Mouse (Mus musculus): ENCODE measurements around the gene Zfp91. TPM values are rescaled to one million over a fixed set of nuclear protein-coding genes. Genes with fewer than 3 reads are reported as not detected.

The Zfp91 gene
- total RNA-seq, 2 experiments from 2014 or later: 66.6 to 105 TPM

- ATAC-seq (replicated peaks; ENCODE audit: low FRiP score, low TSS enrichment, poor library complexity, severe bottlenecking): no peak
Observed at GRCm38 (mm10) chr19:12719189-12719588, 76.7 kb downstream of the Zfp91 start.

Other genes starting within 250 kb of the Zfp91 start
- not detected in 2 replicates for gene Gm4952, start 196.2 kb downstream of the Zfp91 start, total RNA-seq (2014; fragmentation: Nextera tagmentation)
- not detected in 2 replicates for gene Gm4952, start 196.2 kb downstream of the Zfp91 start, total RNA-seq (2017)
- gene Glyat, start 162.8 kb downstream of the Zfp91 start, total RNA-seq (2014; fragmentation: Nextera tagmentation): not detected in 2 replicates
- gene Glyat, start 162.8 kb downstream of the Zfp91 start, total RNA-seq (2017): not detected in 2 replicates
- gene Olfr1442, start 125.7 kb downstream of the Zfp91 start, total RNA-seq (2014; fragmentation: Nextera tagmentation): not detected in 2 replicates
- gene Olfr1442, start 125.7 kb downstream of the Zfp91 start, total RNA-seq (2017): not detected in 2 replicates
- not detected in 2 replicates for gene Olfr1443, start 118.0 kb downstream of the Zfp91 start, total RNA-seq (2014; fragmentation: Nextera tagmentation)
- gene Olfr1443, start 118.0 kb downstream of the Zfp91 start, total RNA-seq (2017): not detected in 2 replicates
- not detected in 2 replicates for gene Keg1, start 100.3 kb downstream of the Zfp91 start, total RNA-seq (2014; fragmentation: Nextera tagmentation)
- not detected in 2 replicates for gene Keg1, start 100.3 kb downstream of the Zfp91 start, total RNA-seq (2017)
- gene Cntf, start 30.5 kb downstream of the Zfp91 start, total RNA-seq (2014; fragmentation: Nextera tagmentation): 7.3 and 13.5 TPM in 2 replicates
- gene Cntf, start 30.5 kb downstream of the Zfp91 start, total RNA-seq (2017): 1.3 and 2.1 TPM in 2 replicates
- gene Lpxn, start 67 bp upstream of the Zfp91 start, total RNA-seq (2014; fragmentation: Nextera tagmentation): 0.50 and 0.64 TPM in 2 replicates
- gene Lpxn, start 67 bp upstream of the Zfp91 start, total RNA-seq (2017): 0.80 and 3.6 TPM in 2 replicates
- gene Gm5244, start 50.6 kb upstream of the Zfp91 start, total RNA-seq (2014; fragmentation: Nextera tagmentation): not detected in 2 replicates
- gene Gm5244, start 50.6 kb upstream of the Zfp91 start, total RNA-seq (2017): not detected in 2 replicates
- not detected in 2 replicates for gene Olfr1444, start 61.2 kb upstream of the Zfp91 start, total RNA-seq (2014; fragmentation: Nextera tagmentation)
- not detected in 2 replicates for gene Olfr1444, start 61.2 kb upstream of the Zfp91 start, total RNA-seq (2017)
- not detected in 2 replicates for gene Olfr1445, start 87.7 kb upstream of the Zfp91 start, total RNA-seq (2014; fragmentation: Nextera tagmentation)
- not detected in 2 replicates for gene Olfr1445, start 87.7 kb upstream of the Zfp91 start, total RNA-seq (2017)
- gene Olfr1446, start 97.4 kb upstream of the Zfp91 start, total RNA-seq (2014; fragmentation: Nextera tagmentation): not detected in 2 replicates
- gene Olfr1446, start 97.4 kb upstream of the Zfp91 start, total RNA-seq (2017): not detected in 2 replicates
- gene Olfr1447, start 107.6 kb upstream of the Zfp91 start, total RNA-seq (2014; fragmentation: Nextera tagmentation): not detected in 2 replicates
- gene Olfr1447, start 107.6 kb upstream of the Zfp91 start, total RNA-seq (2017): not detected in 2 replicates
- gene Olfr1448, start 128.3 kb upstream of the Zfp91 start, total RNA-seq (2014; fragmentation: Nextera tagmentation): not detected in 2 replicates
- gene Olfr1448, start 128.3 kb upstream of the Zfp91 start, total RNA-seq (2017): not detected in 2 replicates
- not detected in 2 replicates for gene Olfr1449, start 134.7 kb upstream of the Zfp91 start, total RNA-seq (2014; fragmentation: Nextera tagmentation)
- gene Olfr1449, start 134.7 kb upstream of the Zfp91 start, total RNA-seq (2017): not detected in 2 replicates
- not detected in 2 replicates for gene Olfr1450, start 154.1 kb upstream of the Zfp91 start, total RNA-seq (2014; fragmentation: Nextera tagmentation)
- gene Olfr1450, start 154.1 kb upstream of the Zfp91 start, total RNA-seq (2017): not detected in 2 replicates
- gene Olfr1451, start 198.9 kb upstream of the Zfp91 start, total RNA-seq (2014; fragmentation: Nextera tagmentation): not detected in 2 replicates
- not detected in 2 replicates for gene Olfr1451, start 198.9 kb upstream of the Zfp91 start, total RNA-seq (2017)
- gene Olfr1453, start 232.2 kb upstream of the Zfp91 start, total RNA-seq (2014; fragmentation: Nextera tagmentation): not detected in 2 replicates
- not detected in 2 replicates for gene Olfr1453, start 232.2 kb upstream of the Zfp91 start, total RNA-seq (2017)

All from megakaryocyte-erythroid progenitor cell, adult 5-6 weeks (primary cell).